Mouse (Mus musculus) ovary, postnatal 10 days (tissue): ENCODE results near the gene Pmf1.
"Not testable (repeated sequence)": the region's sequence is repeated elsewhere in the genome, so short reads cannot be mapped to it uniquely, and the experiment has no call there.

ENCODE experiments used
- DNase-seq: peaks from one replicate; pipeline ENCODE4 v3.0.0; 2022; ENCODE audit warnings: low spot score

The Pmf1 gene

DNA sequence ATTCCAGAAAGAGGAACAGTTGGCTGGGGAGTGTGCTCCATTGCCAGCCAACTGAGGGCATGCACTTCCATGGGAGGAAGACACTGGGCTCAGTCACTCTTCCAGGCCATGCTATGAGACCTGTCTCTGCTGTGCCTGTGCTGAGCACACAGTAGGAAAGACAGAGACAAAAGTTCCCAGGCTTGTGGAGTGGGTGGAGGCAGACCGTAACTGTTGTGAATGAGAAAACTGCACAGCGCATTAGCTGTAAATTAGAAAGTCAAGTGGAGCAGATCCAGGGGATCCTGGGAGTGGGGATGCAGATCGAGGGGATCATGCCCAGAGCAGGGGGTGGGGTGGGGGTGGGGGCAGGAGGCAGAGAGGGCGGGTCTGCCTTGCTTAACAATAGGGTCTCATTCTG lies 29.5 kb upstream of the Pmf1 start:
- DNase-seq: no peak

DNA sequence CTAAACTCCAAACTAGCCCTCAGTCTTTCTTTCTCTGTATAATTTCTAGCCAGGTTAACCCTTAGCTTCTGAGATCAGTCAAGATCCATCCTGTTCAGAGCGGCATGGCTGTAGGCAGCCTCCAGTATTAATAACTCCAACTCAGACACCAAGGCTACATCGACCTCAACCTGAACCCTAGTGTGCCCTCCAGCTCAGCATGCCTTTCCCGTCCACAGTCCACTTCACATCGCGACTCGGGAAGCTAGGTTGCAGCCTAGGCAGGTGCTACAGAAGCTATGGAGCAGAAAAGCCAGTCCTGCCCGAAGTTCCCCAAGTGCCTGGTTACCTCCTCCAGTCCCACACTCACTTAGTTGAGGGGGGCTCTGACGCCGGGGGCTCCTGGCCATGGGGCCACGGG lies 27.3 kb upstream of the Pmf1 start:
- no peak for DNase-seq

DNA sequence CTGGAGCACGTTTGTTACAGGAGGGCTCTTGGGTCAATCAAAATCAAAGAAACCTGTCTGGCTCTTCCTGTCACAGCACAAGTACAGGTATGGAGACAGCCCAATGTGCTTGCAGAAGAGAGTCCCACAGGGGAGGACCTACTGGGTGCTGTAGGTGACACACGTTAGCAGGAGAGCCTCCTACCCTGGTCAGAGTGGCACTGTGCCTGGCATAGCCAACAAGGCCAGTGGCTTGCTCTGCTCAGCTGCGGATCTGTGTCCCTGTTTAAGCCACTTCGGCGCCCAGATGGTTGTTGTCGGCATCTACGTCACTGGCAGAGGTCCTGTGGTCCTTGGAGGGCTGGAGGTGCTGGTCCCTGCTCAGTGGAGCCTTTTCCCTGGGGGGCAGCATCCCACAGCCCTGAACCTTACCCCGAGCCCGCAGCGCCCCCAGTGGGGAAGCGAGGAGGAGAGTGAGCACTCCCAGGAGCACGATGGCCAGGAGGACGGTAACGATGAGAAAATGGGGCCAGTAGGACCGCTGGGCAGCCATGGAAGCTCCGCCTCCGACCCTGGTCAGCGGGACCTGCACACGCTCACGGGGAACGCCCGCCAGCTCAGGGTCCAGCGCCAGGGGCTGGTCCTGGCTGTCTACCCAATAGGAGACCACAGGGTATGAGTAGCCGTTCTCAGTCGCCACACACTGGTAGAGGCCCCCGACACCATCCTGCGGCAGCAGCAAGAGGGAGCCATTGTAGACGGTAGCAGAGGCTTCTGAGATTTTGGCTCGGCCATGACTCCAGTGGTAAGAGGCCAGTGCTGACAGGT lies 26.5 kb upstream of the Pmf1 start:
- DNase-seq: no peak

DNA sequence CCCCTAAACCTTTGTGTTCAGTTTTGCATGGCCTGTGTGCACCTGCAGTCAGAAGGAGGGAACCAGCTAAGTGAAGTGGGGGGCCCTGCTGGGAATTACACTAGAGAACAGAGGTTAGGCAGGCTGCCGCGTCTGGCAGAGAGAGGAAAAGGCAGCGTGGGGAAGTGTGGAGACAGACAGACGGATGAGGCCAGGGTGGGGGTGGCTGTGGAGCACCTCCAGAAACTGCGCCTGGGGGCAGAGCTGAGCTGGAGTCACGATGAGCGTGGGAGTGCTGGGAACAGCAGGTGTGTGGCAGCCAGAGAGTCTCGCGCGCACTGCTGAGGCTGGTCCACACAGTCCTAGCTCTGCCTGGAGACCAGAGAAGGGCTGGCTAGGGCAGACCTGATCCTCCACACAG lies 25.4 kb upstream of the Pmf1 start:
- no peak for DNase-seq

DNA sequence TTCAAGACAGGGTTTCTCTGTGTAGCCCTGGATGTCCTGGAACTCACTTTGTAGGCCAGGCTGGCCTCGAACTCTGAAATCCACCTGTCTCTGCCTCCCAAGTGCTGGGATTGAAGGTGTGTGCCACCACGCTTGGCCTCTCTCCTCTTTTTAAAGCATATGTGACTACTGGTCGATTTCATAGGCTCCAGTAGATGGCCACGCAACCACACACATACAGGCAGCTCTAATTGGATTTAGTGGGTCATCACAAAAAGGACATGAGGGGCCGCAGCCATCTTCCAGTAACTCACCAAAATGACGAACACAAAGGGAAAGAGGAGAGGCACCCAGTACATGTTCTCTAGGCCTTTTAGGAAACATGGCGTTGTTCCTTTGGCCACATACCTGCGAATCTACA lies 18.5 kb upstream of the Pmf1 start:
- DNase-seq: not testable (repeated sequence)

DNA sequence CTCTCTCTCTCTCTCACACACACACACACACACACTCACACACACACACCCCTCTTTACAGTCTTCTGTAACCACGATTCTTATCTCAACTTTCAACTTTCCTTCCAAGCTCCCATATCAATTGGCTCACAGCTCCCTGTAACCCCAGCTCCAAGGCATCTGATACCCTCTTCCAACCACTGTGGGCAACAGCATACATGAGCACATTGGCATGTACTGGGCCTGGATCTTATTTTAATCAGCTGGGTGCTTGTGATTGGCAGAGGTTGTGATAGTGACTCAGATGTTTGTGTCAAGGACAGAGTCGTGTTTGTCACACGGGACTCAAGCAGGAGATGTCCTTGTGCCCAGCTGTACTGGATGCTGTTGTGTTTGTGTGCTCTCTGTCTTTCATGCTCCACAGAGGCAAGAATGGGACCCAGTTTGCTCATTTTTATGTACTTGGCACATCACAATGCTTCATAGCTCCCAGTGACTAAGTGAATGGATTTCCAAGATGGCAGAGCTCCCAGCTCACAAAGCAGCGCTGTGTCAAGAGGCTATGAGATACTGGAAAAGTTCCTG lies 17.3 kb upstream of the Pmf1 start:
- DNase-seq: no peak

DNA sequence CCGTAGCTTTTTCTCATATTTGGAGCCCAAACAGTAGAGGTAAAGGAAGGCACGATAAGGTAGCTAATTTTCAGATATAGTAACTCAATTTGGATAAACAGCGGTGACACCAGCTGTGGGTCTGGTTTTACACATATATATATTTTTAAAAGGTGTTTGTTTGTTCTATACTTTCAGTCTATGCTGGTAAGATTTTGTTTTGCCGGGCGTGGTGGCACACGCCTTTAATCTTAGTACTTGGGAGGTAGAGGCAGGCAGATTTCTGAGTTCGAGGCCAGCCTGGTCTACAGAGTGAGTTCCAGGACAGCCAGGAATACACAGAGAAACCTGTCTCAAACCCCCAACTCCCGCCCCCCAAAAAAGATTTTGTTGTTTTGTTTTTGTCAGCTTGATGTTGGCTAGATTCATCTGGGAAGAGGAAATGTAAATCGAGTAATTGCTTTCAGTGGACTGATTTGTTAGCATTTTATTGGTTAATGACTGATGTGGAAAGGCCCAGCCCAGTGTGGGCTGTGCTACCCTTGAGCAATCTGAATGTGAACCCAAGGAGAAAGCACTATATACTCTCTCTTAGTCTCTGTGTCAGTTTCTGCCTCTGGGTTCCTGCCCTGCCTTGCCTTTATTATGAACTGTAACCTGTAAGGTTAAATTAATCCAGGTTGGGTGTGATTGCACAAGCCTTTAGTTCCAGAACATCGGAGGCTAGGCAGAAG lies 15.7 kb upstream of the Pmf1 start:
- no peak for DNase-seq

DNA sequence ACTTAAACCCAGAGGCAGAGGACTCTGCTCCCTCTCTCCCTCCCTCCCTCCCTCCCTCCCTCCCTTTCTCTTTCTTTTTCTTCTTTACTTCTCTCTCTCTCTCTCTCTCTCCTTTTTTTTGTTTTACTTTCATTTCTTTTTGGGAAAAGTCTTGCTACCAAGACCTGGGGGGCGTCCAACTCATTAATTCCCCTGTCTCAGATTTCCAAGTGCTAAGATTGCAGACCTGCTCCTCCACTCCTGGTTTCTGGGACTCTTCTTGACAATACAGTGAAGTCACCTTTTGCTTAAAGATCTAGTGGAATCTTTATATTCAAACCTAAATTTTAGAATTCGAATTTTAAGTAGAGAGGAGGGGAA lies 15.2 kb upstream of the Pmf1 start:
- DNase-seq: no peak

DNA sequence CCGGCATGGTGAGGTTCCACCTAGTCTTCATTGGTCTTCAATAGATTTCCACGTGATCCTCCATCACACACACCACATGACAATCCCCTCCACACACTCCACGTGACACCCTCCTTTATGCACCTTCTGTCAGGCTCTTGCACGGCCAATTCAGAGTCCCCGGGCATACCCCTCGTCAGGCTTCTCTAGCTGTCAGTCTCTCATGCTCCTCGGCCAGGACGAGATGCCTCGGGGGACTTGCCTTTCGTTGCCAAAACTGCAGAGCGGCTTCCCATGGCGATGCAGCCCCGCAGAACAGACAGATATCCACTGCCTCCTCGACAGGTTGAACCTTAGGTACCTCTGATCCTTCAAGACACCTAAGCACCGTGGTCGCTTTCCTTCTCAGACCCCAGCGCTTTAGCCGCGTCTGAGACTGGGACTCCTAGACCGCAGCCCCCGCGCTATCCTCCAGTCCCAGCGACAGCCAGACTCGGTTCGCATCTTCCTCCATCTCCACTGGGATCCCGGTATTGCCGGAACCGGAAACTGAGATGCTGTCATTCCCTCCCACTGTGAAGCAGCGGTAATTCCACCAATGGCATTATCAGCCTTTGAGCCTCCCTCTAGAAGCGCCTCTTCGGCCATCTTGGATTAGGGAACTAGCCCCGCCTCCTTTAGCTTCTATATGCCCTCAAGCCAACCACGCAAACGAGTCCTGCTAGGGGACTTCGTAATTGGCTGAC lies 14.6 kb upstream of the Pmf1 start, which contains the start of gene Slc25a44:
Gene Slc25a44 (minus strand): TSS at position 535 of the 725 bp plus-strand sequence.
- DNase-seq: peak; percentile 65

DNA sequence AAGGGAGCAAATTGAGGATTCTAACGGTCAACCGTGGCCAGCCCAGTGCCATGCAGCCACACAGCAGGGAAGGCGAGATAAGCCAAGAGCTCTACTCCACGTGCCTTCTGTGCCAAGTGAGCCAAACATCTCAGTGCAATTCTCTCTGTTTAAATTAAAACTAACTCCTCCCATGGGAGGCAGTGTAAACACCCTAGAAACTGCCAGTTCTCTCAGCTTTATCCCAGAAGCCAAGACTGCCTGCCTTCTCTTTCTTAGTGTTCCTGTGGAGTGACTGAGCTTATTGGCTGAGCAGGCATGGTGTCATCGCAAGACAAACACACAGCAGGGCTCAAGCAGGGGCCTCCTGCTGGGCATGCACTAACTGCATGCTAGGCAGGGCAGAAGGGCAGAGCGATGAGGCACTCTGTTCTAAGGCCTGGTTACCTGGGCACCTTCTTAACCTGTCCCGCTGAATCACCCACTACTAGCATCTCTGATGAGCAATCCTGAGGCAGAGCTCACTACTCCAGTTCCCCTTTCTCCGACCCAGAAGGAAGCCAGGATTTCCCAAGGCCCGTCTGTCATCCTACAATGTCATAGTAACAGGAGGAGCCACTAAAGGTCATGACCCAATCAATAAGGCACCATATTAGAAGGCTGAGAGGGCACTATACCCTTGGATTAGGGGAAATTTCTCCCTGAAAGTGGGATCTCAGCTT lies 12.0 kb upstream of the Pmf1 start:
- no peak for DNase-seq

DNA sequence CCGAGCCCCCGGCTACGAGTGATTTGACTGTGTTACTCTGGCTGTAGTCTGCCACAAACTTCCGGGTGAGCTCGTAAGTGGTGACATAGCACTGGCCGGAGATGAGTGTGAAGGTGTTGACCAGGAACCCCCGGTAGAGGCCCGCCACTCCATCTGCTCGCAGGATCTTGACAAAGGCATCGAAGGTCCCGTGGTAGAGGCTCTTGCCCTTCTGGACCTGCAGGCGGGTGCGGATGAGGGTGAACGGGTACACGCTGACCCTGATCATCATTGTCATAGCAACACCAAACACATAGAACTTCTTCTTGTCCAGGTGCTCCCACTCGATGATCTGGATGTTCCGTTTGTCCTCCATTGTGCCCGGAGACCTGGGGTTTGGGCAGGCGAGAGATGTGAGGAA lies 10.6 kb upstream of the Pmf1 start:
- DNase-seq: no peak

DNA sequence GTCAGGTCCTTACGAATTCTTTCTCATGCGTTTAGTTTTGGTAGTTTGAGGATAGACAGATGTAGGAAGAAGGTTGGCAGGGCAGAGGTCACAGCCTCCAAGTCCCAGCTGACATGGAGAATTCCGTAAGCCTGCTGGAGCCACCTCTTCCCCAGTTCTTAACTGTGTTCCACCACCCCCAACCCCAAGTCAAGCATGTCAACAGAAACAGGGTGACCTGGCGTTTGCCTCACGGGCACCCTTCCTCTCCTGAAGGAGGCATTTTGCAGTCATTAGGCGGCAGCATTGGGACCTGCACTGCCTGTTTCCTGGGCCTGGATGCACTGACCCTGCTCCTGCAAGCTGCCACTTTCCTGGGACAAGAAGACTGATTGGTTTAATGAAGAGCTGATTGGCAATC lies 7.9 kb upstream of the Pmf1 start:
- DNase-seq: no peak

DNA sequence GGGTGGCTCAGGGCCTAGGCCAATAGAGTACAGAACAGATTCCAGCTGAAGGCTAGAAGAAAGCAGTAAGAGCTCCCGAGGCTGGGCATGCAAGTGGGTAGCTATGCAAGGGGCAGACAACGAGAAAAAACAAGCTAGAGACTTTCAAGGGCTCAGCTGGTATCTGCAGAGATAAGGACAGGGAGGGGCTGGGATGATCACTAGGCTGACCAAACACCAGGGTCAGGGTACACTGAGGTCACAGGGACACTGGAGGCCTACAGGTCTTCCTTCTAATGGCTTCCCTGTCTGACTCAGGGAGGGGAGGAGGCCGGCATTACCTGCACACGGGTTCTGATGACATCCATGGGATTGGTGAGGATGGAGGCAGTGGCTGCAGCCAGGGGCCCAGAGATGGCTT lies 5.5 kb upstream of the Pmf1 start:
- DNase-seq: no peak

DNA sequence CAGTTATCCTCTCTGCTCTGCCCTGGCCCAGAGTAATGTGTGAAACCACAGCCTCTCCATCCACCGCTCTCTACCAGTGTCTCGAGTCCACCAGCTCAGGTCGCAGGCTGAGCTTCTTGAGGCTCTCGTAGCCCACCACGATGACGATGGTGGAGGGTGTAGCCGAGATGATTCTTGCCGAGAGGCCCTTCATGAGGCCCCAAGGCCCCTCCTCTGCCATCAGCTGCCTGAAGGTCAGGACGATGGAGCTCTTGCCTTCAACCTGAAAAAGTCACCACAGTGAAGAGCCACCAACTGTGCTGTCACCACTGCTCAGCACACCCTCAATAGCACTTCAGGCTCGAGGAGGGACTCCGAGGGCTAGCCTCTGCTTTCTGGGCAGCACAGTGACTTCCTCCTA lies 2.5 kb upstream of the Pmf1 start:
- DNase-seq: no peak

DNA sequence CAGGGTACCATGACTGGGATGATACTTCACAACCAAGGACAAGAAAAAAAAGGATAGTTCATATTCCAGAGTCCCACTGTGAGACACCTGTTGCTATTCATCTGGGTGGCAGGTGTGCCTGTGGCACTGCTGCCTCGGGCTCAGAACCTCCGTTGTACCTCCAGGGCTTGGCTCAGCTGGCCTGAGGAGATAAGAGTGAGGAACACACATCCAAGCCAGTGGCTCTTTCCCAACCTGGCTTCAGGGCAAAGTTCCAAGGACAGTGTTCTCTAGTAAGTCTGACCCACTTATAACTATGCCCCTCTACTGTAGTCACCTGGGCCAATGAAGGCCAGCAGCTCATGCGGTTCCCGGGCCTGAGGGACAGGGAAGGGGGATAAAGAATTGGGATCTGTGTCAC lies 1.6 kb upstream of the Pmf1 start:
- no peak for DNase-seq

DNA sequence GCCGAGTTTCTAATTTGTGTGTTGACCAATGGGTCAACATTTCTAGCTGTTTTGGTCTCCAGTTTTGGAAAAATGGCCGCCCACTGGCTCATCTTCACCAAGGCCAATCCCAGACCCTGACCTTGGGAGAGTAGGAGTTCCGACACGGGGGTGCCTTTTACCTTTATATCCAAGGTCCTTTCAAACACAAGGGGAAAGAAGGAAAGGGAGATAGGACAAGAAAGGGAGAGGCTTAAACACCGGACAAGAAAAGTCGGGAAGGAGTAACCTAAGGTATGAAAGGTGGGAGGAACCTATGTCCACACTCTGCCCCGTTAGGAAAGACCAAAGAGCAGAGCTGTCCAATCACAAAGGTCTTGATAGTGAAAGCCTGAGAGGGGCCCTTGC lies 507 bp upstream of the Pmf1 start:
- peak; percentile 25 for DNase-seq

DNA sequence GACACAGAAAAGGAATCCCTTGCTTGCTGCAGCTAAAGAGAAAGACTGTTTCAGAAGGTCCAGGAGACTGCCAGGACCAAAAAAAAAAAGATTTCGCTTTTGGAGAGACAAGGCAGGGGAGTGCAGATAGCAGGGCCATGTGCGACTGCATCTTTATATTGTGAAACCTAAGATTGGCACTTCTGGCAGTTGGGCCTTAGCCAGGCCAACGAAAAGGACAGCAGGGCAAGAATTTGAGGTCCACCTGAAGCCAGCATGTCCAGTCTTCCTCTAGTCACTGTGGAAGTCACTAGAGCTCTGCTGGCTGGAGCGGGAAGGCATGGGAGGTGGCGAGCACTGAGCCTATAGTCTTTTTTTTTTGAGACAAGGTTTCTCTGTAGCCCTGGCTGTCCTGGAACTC lies 1.2 kb downstream of the Pmf1 start:
- no peak for DNase-seq

DNA sequence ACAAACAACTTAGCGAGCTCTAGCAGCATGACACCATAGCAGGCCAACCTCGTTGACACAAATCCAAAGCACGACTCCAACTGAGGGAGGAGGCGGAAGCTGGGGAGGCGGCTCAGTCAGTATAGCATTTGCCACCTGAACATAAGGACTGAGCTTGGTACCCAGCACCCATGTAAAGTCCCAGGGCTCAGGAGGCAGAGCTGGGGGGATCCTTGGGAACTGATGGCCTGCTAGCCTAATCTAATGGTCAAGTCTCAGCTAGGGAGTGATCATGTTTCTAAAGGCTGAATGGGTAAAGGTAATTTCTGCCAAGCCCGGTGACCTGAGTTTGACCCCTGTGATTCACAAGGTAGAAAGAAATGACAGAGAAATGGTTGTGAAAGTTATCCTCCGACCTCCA lies 2.6 kb downstream of the Pmf1 start:
- no peak for DNase-seq

DNA sequence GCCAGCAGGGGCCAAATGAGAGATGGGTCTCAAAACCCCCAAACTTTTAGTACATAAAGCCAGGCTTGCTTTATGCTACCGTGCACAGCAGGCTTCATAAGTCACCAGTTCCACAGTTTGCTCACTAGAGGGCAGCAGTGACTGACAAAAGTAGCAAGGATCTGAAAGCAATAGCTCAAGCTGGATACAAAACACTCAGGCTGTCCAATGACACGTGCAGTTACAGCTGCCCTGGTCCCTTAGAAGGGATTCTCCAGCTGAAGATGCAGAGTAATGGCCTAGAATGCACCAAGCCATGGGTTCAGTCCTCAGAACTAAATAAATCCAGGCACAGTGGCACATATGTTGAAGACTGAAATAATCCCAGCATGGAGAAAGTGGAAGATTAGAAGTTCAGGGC lies 3.0 kb downstream of the Pmf1 start:
- DNase-seq: no peak

DNA sequence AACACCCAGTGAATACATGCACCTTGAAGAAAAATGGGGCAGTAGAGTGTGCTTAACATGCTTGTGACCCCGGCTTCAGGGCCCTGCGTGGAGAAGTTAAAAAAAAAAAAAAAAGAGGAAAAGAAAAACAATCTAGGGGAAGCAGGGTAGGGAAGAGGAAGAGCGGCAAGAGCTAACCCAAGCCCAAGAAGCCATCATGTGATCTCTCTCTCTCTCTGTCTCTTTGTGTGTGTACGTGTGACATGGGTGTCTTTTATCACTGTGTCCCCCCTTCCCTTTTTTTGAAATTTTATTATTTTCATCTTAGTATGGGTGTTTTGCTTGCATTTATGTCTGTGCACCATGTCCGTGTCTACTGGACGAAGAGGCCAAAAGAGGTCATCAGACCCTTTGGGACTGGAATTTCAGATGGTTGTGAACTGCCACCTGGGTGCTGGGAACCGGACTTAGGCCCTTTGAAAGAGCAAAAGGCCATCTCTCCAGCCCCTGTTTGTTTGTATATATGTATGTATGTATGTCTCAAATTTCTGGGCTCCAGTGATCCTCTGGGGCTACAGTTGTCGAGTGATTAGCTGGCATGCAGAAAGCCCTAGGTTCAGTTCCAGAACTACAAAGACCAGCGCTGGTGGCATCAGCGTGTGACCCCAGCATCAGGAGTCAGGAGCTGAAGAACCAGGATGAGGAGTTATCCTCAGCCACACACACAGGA lies 6.5 kb downstream of the Pmf1 start:
- DNase-seq: no peak

DNA sequence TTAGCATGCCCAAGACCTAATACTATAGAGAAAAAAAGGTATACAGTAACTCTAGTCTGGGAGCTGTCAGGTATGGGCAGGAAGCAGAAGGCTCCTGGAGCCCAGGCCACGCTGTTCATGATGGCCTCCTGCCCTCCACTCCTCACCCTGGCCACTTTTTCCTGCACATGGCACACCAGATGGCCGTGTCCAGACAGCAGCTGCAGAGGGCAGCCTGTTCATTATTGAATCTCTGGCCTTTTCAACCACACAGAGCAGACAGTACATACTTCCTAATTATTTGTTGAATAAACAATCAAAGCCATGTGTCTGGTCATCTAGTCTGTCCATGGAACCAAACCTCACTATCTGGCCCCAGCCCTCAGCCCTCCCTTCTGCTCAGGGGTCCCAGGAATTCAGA lies 11.5 kb downstream of the Pmf1 start:
- DNase-seq: no peak

DNA sequence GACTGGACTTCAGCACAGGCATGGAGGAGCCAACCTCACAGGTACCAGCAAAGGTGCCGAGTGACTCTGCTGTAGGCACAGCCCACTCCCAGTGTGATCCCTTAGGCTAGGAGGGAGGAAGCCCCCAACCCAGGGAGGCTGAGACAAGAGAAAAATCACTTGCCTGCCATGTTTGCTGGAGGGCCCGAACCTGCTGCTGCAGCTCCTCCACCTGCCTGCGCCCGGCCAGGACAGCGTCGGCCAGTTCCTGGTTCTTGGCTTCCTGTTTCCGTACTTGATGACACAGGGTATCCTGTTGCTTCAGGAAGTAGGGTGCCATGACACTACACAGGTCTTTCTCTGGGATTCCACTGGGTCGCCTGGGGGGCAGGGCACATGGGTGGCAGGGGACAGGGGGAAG lies 14.4 kb downstream of the Pmf1 start:
- no peak for DNase-seq
